Mouse (Mus musculus) lung, postnatal 4 days (tissue): Measurements from ENCODE around the gene Vps26c.

ENCODE experiments used
- DNase-seq, 2 experiments: peaks; one replicate each; pipeline ENCODE4 v3.0.0; 2021

The Vps26c gene

DNA sequence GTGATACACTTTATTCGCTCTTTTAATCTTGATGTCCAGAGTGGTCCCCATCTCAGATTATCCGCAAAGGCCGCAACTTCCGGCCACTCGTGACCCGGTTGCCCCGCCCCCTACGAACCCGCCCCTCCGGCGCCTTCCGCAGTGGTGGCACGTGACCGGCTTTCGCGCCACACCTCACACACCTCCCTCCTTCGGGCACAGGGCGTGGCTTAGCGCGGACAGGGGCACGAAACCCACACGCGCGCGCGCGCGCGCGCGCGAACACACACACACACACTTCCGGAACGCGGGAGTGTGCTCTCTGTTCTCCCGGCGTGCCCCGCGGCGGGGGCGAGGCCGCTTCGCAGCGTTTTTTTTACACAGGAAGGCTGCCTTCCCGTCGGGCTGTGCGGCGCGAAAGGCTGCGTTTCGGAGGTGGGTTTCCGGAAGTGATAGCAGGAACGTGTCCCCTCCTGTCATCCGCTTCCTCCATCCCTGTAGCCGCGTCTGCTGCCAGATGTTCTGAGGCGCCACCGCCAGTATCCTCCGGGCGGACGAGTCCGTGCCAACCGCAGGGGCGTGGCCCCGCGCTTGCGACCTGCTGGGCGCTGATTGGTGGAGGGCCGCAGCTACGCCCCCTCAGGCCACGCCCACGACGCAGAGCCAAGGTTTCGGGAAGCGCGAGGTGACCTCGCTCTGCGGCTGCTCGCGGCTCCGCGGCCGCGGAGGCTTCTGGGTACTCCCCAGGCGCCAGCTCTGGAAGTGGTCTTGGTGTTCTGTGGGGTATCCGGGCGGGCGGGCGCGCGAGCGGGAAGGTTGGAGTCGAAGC is at the start of gene Vps26c:
Vps26c (minus strand) TSS at position 487 of the 808 bp plus-strand sequence.
- DNase-seq, result peak; percentile 98 to 99

DNA sequence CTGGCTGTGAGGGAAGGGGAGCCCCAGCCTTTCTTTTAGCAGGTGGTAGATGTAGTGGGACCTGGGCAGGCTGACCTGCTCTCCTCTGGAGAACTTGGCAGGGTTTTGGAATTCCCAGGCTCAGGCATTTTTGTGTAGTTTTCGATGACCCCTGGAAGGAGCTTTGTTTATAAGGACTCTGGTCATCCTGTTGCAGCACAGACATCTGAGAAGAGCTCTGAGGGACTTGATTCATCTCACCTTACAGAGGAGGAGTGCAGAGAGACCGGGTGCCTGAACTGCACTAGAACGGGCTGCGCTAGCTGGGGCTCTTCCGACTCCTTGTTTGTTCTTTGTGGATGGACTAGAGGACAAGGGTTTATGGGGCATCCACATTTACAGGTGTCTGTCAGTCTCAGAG is 49.1 kb upstream of the Vps26c start:
- DNase-seq, result no peak

- DNase-seq, result no peak
Measured at GRCm38 (mm10) chr16:94574718-94575094, 48.1 kb upstream of the Vps26c start.

DNA sequence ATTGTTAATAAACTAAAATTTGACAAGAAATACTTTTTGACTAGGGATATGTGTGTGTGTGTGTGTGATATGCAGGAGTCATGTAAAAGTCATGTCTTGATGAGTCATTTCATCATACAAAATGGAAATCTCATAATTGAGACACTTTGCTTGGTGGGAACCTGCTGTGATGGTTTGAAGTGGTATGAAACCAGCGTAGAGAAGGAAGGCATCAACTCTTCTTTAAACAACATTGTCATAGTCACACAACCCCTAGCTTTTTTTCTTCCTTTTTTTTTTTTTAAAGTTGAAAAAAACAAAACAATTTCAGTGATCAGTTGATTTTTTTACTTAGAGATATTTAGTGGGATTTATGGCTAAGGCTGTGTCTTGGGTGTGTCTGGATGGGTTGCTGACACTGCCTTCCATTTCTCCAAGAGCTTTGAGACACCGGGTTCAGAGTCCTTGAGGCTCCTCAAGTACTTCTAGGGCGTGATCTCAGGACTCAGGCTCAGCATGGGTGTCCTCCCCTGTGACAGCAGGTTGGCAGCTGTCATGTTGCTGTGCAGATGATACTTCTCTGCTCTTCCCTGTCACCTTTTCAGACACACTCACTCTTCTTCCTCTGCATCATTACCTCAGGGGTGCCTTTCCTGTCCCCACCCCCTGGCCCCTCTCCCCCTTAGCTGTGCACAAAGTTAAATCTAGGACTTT is 47.5 kb upstream of the Vps26c start:
- DNase-seq, result no peak

DNA sequence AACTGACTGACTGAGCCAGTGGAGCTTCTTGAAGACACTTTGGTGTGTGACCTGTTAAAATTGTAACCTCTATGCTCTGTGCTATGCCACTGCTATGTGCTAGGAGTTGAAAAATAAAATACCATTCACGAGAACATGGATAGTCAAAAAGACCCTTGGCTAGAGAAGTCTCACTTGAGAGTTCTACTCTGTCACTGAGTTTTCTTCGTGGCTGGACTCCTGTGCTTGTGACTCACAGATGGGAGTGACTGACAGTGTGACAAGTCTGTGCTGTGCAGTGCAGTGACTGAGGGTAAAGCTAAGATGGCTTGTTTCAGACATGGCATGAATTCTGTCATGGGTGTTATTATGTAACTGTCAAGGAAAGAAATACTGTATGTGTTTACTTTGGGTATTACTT is 45.8 kb upstream of the Vps26c start:
- no peak for DNase-seq

DNA sequence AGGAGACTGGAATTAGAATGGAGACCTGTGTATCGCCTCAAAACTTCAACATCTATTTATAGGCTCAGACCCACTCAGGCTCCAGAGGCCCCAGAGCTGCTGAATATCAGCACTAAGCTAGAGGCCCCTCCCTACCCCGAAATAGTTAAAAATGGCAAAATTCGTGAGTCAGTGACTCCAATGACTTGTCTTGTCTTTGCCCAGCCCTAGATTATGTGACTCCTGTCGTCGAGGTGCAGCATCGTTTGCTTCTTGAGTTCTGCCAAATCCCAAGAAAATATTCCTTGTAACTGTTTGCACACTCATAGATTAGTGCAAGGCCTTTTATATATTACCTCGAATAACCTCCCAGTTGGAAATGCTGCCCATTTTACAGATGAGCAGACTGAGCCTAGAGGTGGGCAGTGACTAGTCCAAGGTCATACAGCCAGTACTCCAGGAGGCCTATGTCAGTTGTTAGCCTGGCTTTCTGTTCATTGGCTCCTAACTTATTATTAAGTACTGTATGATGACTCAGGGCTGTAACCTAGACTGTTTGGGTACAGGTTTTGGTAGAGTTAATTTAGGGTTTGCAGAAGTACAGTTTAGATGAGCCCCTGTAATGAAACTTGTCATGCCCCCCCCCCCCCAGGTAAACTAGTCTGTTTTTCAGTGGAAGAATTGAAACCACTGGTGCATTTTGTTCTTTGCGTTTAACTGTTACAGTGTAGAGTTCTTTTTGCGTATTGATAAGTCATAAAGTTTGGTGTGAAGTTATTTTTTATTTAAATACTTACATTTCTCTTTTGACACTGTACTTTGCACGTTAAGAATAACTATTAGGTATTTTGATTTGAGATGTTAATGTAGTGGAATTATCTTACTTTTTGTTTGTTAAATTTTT is 44.7 kb upstream of the Vps26c start:
- no peak for DNase-seq

DNA sequence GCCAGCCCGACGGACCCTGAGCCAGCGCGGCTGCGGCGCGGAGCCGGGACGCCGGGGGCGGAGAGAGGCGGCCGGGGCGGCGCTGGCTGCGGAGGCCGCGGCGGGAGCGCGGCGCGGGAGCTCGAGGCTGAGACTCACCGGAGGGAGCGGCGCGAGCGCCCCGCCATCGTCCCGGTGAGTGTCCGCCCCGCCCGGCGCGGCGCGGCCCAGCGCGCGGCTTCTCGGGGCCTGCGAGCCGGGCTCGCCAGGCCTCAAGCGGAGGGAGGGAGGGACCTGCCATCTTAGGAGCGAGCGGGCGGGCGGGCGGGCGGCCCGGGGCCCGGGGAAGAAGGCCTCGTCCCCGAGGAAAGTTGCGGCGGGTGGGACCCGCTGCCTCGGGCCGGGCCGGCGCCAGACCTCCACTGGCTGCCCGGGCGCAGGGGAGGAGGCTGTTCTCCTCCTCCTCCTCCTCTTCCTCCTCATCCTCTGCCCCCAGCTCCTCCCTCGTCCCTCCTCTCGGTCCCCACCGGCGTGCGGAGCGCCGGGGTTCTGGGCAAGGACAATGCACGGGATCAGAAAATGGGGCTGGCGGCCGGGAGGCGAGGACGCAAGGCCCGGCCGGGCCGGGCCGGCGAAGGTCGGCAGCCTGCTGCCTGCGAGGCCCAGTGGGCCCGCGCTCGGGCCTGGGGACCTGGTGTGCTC is 43.9 kb upstream of the Vps26c start:
- DNase-seq, result peak; percentile 75 to 80

DNA sequence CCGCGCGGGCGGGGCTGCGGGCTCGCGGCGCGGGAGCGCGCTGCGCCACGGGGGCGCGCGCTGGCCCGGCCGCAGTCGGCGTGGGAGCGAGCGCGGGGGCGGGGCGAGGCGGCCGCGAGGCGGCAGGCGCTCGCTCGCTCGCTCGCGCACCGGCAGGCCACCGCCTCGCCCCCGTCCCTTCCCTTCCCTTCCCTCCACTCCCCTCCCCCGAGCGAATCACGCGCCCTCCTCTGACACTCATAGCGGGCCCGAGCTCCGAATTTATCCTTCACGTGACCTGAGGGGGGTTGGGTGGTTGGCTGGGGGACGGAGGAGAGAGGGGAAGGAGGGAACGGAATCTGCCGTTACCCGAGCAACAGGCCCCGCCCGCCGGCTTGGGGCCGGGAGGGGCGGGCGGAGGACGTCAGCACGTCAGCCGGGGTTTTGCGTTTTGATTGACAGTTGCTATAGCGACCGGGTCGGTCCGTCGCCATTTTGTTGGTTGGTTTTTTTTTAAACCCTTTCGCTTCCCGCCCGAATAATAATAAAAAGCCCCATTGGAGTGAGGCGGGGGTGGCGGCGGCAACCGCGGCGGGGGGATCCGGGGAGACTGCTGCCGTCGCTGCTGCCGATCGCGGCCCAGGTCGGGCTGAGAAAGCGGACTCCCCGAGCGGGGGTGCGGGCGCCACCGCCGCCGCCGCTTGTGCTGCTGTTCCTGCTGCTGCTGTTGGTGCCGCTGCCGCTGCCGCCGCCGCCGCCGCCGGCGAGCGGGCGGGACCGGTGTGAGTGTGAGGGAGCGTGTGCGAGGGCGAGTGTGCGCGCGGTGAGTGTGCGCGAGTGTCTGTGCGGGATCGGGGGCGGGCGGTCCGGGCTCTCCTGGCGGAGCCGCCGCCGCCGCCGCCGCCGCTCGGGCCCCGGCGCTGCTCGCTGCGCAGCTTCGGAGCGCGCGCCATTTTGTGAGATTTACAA is 42.9 kb upstream of the Vps26c start, which contains the start of gene Dyrk1a:
Dyrk1a (plus strand) TSS at position 782 of the 948 bp plus-strand sequence.
- peak; percentile 99 for DNase-seq

GRCm38 (mm10) chr16:94568335-94569228 is 42.0 kb upstream of the Vps26c start:
- DNase-seq, result no peak

GRCm38 (mm10) chr16:94567751-94568150 is 41.1 kb upstream of the Vps26c start:
- no peak for DNase-seq

- DNase-seq, result no peak
Measured at GRCm38 (mm10) chr16:94566834-94567585, 40.4 kb upstream of the Vps26c start.

DNA sequence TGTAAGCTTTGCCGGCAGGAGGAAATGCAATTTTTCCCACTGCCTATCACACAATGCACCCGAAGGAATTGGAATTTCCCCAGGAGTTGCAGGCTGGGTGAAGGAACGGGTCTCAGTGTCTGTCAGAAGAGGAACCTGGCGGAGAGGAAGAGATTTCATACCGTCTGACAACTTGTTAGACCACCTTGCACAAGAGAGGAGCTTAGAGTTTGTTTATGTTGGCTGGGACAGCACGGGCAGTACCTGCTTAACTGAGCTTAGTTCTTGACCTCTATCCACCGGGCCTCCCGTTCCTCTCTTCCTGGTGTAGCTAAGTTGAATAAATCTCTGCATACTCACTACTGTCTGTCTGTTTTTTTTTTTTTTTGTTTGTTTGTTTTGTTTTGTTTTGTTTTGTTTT is 39.5 kb upstream of the Vps26c start:
- DNase-seq, result no peak

- DNase-seq, result peak in 1 of 2 experiments; percentile 55
Measured at GRCm38 (mm10) chr16:94560618-94561017, 34.0 kb upstream of the Vps26c start.

DNA sequence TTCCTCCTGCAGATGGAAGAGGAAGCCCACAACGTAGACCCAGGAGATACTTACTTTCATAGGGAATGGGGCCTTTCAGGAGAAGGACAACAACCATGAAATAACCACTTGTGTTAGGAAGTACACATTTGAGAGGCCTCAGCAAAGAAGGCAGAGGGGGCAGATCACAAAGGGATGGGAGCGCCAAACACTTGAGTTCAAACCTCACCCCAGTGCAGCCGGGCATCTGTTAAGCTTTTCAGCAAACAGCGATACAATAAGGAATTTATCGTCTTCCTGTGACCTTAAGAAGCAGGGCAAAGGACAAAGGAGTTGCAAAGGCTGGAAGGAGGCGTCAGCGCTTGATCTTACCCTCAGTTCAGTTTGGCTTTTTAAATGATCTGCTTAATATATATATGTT is 33.2 kb upstream of the Vps26c start:
- no peak for DNase-seq

DNA sequence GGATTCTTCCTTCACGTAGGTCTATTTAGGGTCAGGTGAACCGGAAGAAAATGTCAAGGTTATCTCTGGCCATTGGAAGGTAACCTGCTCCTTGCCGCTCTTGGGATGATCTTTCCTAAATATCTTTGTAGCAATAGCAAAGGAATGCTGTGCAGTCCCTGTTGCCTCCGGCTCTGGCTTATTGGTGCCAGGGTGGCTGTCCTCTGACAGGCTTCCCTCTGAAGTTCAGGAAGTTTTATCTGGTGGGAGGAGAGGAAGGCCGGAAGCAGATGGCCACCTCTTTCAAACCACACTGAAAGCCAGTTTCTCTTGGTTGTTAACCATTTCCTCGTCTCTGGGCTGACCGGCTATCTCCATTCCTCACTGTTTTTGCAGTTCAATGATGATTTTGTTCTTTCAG is 32.7 kb upstream of the Vps26c start:
- DNase-seq, result peak; percentile 32 to 43

DNA sequence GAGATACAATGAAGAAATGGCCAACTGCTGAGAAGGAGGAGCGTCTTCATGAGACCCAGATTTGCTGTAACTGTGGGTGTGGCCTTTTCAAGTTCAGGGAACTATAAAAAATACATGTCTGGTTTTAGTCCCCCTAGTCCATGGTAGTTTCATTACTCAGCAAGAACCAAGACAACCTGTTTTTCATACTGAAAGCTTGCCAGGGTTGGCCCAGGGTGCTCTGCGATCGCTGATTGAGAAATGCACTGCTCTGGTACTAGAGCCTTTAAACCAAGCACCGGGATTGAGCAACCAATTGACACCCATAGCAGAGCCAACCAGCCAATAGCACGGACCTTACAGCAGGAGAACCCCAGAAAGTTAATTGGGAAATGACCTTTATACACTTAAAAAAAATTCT is 29.6 kb upstream of the Vps26c start:
- peak; percentile 50 to 51 for DNase-seq

DNA sequence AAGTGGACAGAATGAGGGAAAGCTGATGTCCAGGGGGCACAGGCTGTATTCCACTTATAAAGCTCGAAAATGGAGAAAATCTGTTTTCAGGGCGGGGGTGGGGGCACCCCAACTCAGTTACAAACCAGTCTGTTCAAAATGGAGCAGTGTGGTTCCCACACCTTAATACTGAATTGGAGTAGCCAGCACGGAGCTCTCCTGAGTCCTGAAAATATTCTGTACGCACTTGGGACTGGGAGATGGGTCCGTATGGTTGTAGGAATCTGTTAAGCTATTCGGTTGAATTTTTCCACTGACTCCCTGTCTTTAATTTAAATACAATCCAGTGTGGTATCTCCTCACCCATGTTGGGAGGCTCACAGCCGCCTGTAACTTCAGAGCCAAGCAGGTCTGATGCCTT is 28.7 kb upstream of the Vps26c start:
- DNase-seq, result no peak

DNA sequence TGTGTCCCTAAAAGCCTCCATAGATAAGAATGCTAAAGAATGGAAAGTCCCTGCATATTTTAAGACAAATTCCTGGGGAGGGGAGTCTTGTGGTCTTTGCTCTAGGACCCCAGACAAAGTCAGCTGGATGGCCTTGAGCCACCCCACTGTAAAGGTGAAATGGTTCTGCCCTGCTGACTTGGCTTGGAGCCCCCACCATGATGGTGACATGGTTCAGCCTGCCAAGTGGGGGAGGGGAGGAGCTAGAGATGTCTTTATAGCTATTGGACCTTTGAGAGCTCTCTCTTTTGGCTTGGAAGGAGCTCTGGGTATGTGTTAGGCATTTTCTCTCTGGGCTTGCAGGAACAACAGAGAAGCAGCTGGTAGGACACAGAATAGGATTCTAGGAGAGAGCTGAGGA is 25.3 kb upstream of the Vps26c start:
- no peak for DNase-seq

- DNase-seq, result no peak
Measured at GRCm38 (mm10) chr16:94549813-94550212, 23.2 kb upstream of the Vps26c start.
